Mouse (Mus musculus): Measurements from ENCODE around the gene Ddit4.

Gene Ddit4

GRCm38 (mm10) chr10:59948363-59949254 is 3.0 kb downstream of the Ddit4 start:
- DNase-seq (ENCODE audit: low spot score) = peak; percentile 78

- DNase-seq (ENCODE audit: low spot score) = no peak
These were observed 4.1 kb downstream of the Ddit4 start for GRCm38 (mm10) chr10:59947296-59948073.

GRCm38 (mm10) chr10:59946362-59946761 is 5.3 kb downstream of the Ddit4 start:
- no peak for DNase-seq (ENCODE audit: low spot score)

- no peak for DNase-seq (ENCODE audit: low spot score)
These were observed 6.2 kb downstream of the Ddit4 start for GRCm38 (mm10) chr10:59945416-59945815.

GRCm38 (mm10) chr10:59943421-59943989 is 8.1 kb downstream of the Ddit4 start:
- DNase-seq (ENCODE audit: low spot score) = peak; percentile 53

- DNase-seq (ENCODE audit: low spot score) = no peak
These were observed 8.7 kb downstream of the Ddit4 start for GRCm38 (mm10) chr10:59942847-59943420.

- no peak for DNase-seq (ENCODE audit: low spot score)
These were observed 9.3 kb downstream of the Ddit4 start for GRCm38 (mm10) chr10:59942281-59942846.

GRCm38 (mm10) chr10:59939081-59939480 is 12.6 kb downstream of the Ddit4 start:
- no peak for DNase-seq (ENCODE audit: low spot score)

- DNase-seq (ENCODE audit: low spot score) = no peak
These were observed 13.0 kb downstream of the Ddit4 start for GRCm38 (mm10) chr10:59938662-59939061.

GRCm38 (mm10) chr10:59936058-59936856 is 15.4 kb downstream of the Ddit4 start:
- no peak for DNase-seq (ENCODE audit: low spot score)

GRCm38 (mm10) chr10:59934039-59934438 is 17.6 kb downstream of the Ddit4 start:
- no peak for DNase-seq (ENCODE audit: low spot score)

GRCm38 (mm10) chr10:59932521-59932920 is 19.1 kb downstream of the Ddit4 start:
- no peak for DNase-seq (ENCODE audit: low spot score)

GRCm38 (mm10) chr10:59930996-59931395 is 20.6 kb downstream of the Ddit4 start:
- DNase-seq (ENCODE audit: low spot score) = no peak

GRCm38 (mm10) chr10:59929205-59929604 is 22.4 kb downstream of the Ddit4 start:
- no peak for DNase-seq (ENCODE audit: low spot score)

- no peak for DNase-seq (ENCODE audit: low spot score)
These were observed 27.3 kb downstream of the Ddit4 start for GRCm38 (mm10) chr10:59924305-59924704.

- no peak for DNase-seq (ENCODE audit: low spot score)
These were observed 28.1 kb downstream of the Ddit4 start for GRCm38 (mm10) chr10:59923493-59923892.

- DNase-seq (ENCODE audit: low spot score) = peak; percentile 60
These were observed 30.6 kb downstream of the Ddit4 start for GRCm38 (mm10) chr10:59920810-59921681.

GRCm38 (mm10) chr10:59920485-59920809 is 31.2 kb downstream of the Ddit4 start:
- DNase-seq (ENCODE audit: low spot score) = no peak

- DNase-seq (ENCODE audit: low spot score) = no peak
These were observed 32.0 kb downstream of the Ddit4 start for GRCm38 (mm10) chr10:59919494-59920181.

GRCm38 (mm10) chr10:59918111-59918510 is 33.5 kb downstream of the Ddit4 start:
- no peak for DNase-seq (ENCODE audit: low spot score)

All from testis, postnatal 14 days (tissue).